Mouse (Mus musculus): ENCODE measurements around the gene Filip1. TPM values are rescaled to one million over a fixed set of nuclear protein-coding genes. Genes with fewer than 3 reads are reported as not detected.

Gene Filip1
- polyA plus RNA-seq, 1 experiment, result 6.4 TPM

GRCm38 (mm10) chr9:79920540-79920933 lies 92.1 kb downstream of the Filip1 start:
- no peak for TF ChIP-seq POLR2A (IDR thresholded peaks at IDR 0.05; ENCODE audit: extremely low read depth, insufficient read depth, low read length)
- no peak for TF ChIP-seq CTCF (IDR thresholded peaks at IDR 0.05; ENCODE audit: extremely low read depth, insufficient read depth, low read length)
- Histone ChIP-seq H3K4me1 (ENCODE audit: control insufficient read depth, insufficient read depth, low read length) (no peaks in the 10 kb centered on the region; the same call in 1 of the 2 replicates), H3K4me3 (ENCODE audit: insufficient read depth, low read length) (no peak overlapping the region), H3K27ac (ENCODE audit: insufficient read depth, low read length) (no peak overlapping the region)

GRCm38 (mm10) chr9:79919750-79920539 lies 92.7 kb downstream of the Filip1 start:
- TF ChIP-seq POLR2A (IDR thresholded peaks at IDR 0.05; ENCODE audit: extremely low read depth, insufficient read depth, low read length) (no peak), CTCF (IDR thresholded peaks at IDR 0.05; ENCODE audit: extremely low read depth, insufficient read depth, low read length) (no peak)
- Histone ChIP-seq H3K27ac (ENCODE audit: insufficient read depth, low read length) (no peak overlapping the region), H3K4me1 (ENCODE audit: control insufficient read depth, insufficient read depth, low read length) (no peaks in the 10 kb centered on the region; the same call in 1 of the 2 replicates), H3K4me3 (ENCODE audit: insufficient read depth, low read length) (no peak overlapping the region)

- Histone ChIP-seq H3K4me1 (ENCODE audit: control insufficient read depth, insufficient read depth, low read length) (no peaks in the 10 kb centered on the region; the same call in 1 of the 2 replicates), H3K27ac (ENCODE audit: insufficient read depth, low read length) (no peak overlapping the region), H3K4me3 (ENCODE audit: insufficient read depth, low read length) (no peak overlapping the region)
- TF ChIP-seq CTCF (IDR thresholded peaks at IDR 0.05; ENCODE audit: extremely low read depth, insufficient read depth, low read length) (no peak), POLR2A (IDR thresholded peaks at IDR 0.05; ENCODE audit: extremely low read depth, insufficient read depth, low read length) (no peak)
Measured at GRCm38 (mm10) chr9:79919303-79919721, 93.3 kb downstream of the Filip1 start.

- H3K4me3 ChIP-seq (ENCODE audit: insufficient read depth, low read length), result no peak overlapping the region
- no peak overlapping the region for H3K27ac ChIP-seq (ENCODE audit: insufficient read depth, low read length)
- no peak for TF ChIP-seq CTCF (IDR thresholded peaks at IDR 0.05; ENCODE audit: extremely low read depth, insufficient read depth, low read length)
- TF ChIP-seq POLR2A (IDR thresholded peaks at IDR 0.05; ENCODE audit: extremely low read depth, insufficient read depth, low read length), result no peak
- peaks cover 2% of the 10 kb centered on the region for H3K4me1 ChIP-seq (ENCODE audit: control insufficient read depth, insufficient read depth, low read length)
Measured at GRCm38 (mm10) chr9:79918325-79919117, 94.1 kb downstream of the Filip1 start.

GRCm38 (mm10) chr9:79914276-79914675 lies 98.4 kb downstream of the Filip1 start:
- H3K27ac ChIP-seq (ENCODE audit: insufficient read depth, low read length), result no peak overlapping the region
- H3K4me1 ChIP-seq (ENCODE audit: control insufficient read depth, insufficient read depth, low read length), result peaks cover 2% of the 10 kb centered on the region; the same call in 1 of the 2 replicates
- no peak overlapping the region for H3K4me3 ChIP-seq (ENCODE audit: insufficient read depth, low read length)
- TF ChIP-seq POLR2A (IDR thresholded peaks at IDR 0.05; ENCODE audit: extremely low read depth, insufficient read depth, low read length), result no peak
- no peak for TF ChIP-seq CTCF (IDR thresholded peaks at IDR 0.05; ENCODE audit: extremely low read depth, insufficient read depth, low read length)

- TF ChIP-seq POLR2A (IDR thresholded peaks at IDR 0.05; ENCODE audit: extremely low read depth, insufficient read depth, low read length), result no peak
- no peak for TF ChIP-seq CTCF (IDR thresholded peaks at IDR 0.05; ENCODE audit: extremely low read depth, insufficient read depth, low read length)
- Histone ChIP-seq H3K4me3 (ENCODE audit: insufficient read depth, low read length) (no peak overlapping the region), H3K4me1 (ENCODE audit: control insufficient read depth, insufficient read depth, low read length) (peaks cover 2% of the 10 kb centered on the region; the same call in 1 of the 2 replicates), H3K27ac (ENCODE audit: insufficient read depth, low read length) (no peak overlapping the region)
Measured at GRCm38 (mm10) chr9:79912971-79913370, 99.7 kb downstream of the Filip1 start.

GRCm38 (mm10) chr9:79910166-79910565 lies 102.5 kb downstream of the Filip1 start:
- H3K4me1 ChIP-seq (ENCODE audit: control insufficient read depth, insufficient read depth, low read length), result peaks cover 2% of the 10 kb centered on the region; the same call in 1 of the 2 replicates
- H3K27ac ChIP-seq (ENCODE audit: insufficient read depth, low read length), result no peak overlapping the region
- no peak overlapping the region for H3K4me3 ChIP-seq (ENCODE audit: insufficient read depth, low read length)
- TF ChIP-seq CTCF (IDR thresholded peaks at IDR 0.05; ENCODE audit: extremely low read depth, insufficient read depth, low read length) (no peak), POLR2A (IDR thresholded peaks at IDR 0.05; ENCODE audit: extremely low read depth, insufficient read depth, low read length) (no peak)

- Histone ChIP-seq H3K27ac (ENCODE audit: insufficient read depth, low read length) (no peak overlapping the region), H3K4me3 (ENCODE audit: insufficient read depth, low read length) (no peak overlapping the region), H3K4me1 (ENCODE audit: control insufficient read depth, insufficient read depth, low read length) (no peaks in the 10 kb centered on the region)
- no peak for TF ChIP-seq CTCF (IDR thresholded peaks at IDR 0.05; ENCODE audit: extremely low read depth, insufficient read depth, low read length)
- TF ChIP-seq POLR2A (IDR thresholded peaks at IDR 0.05; ENCODE audit: extremely low read depth, insufficient read depth, low read length), result no peak
Measured at GRCm38 (mm10) chr9:79898815-79899214, 113.8 kb downstream of the Filip1 start.

GRCm38 (mm10) chr9:79894665-79895064 lies 118.0 kb downstream of the Filip1 start:
- Histone ChIP-seq H3K4me3 (ENCODE audit: insufficient read depth, low read length) (no peak overlapping the region), H3K4me1 (ENCODE audit: control insufficient read depth, insufficient read depth, low read length) (no peaks in the 10 kb centered on the region), H3K27ac (ENCODE audit: insufficient read depth, low read length) (no peak overlapping the region)
- TF ChIP-seq POLR2A (IDR thresholded peaks at IDR 0.05; ENCODE audit: extremely low read depth, insufficient read depth, low read length), result no peak
- TF ChIP-seq CTCF (IDR thresholded peaks at IDR 0.05; ENCODE audit: extremely low read depth, insufficient read depth, low read length), result no peak
